Mouse (Mus musculus) midbrain, embryonic 10.5 days (tissue): ENCODE results near the gene Mkrn2. TPM values are rescaled to one million over a fixed set of nuclear protein-coding genes. Genes with fewer than 3 reads are reported as not detected.
A peak's percentile ranks its signal among the peaks of the same experiment; 100 is the strongest.

ENCODE experiments used
- DNase-seq: peaks from one replicate; pipeline ENCODE4 v3.0.0-alpha.2; 2017; ENCODE audit warnings: low spot score
- H3K27ac ChIP-seq: fragments of 300-500 bp; sonication (generic); replicated peaks from 2 replicates; pipeline ENCODE4 v1.5.1; 2016; ENCODE audit warnings: mild to moderate bottlenecking
- H3K27me3 ChIP-seq: fragments of 300-500 bp; sonication (generic); 2 replicates; pipeline ENCODE4 v1.6.1; 2016; ENCODE audit warnings: low read depth, mild to moderate bottlenecking; ENCODE audit not compliant: poor library complexity, severe bottlenecking
- H3K36me3 ChIP-seq: fragments of 300-500 bp; sonication (generic); 2 replicates; pipeline ENCODE4 v1.6.1; 2016; ENCODE audit warnings: mild to moderate bottlenecking, moderate library complexity
- H3K4me1 ChIP-seq: fragments of 300-500 bp; sonication (generic); 2 replicates; pipeline ENCODE4 v1.6.1; 2016
- H3K4me3 ChIP-seq: fragments of 300-500 bp; sonication (generic); 2 replicates; pipeline ENCODE4 v1.5.1; 2016; ENCODE audit warnings: mild to moderate bottlenecking, moderate library complexity
- H3K9me3 ChIP-seq: fragments of 300-500 bp; sonication (generic); replicated peaks from 2 replicates; pipeline ENCODE4 v1.6.1; 2016; ENCODE audit warnings: mild to moderate bottlenecking
- WGBS: fragments of 180-500 bp; shearing (Covaris S2); methylation state at CpG from one replicate; pipeline ENCODE4 v1.1.7; 2016; 5-methylcytosine and 5-hydroxymethylcytosine counted together
- polyA plus RNA-seq: library from polyadenylated mRNA; unstranded; fragments of >200 nt; fragmentation: Nextera tagmentation; extraction: Ambion mirVana; gene quantifications from 2 replicates; pipeline ENCODE4 v1.2.1, GENCODE M21; 2016

Mkrn2 gene
- polyA plus RNA-seq, 1 experiment from 2014 or later = 25.7 TPM

GRCm38 (mm10) chr6:115584176-115584575, 17.5 kb upstream of the Mkrn2 start:
- Histone ChIP-seq H3K9me3 (no peaks in the 10 kb centered on the region), H3K27ac (no peak overlapping the region), H3K4me1 (no peaks in the 10 kb centered on the region), H3K27me3 (no peaks in the 10 kb centered on the region), H3K36me3 (peaks cover 19% of the 10 kb centered on the region), H3K4me3 (no peak overlapping the region)
- DNase-seq = no peak
- WGBS = 89% methylated on average over 3 of the region's 3 CpGs

- no peak overlapping the region for H3K27ac ChIP-seq
- H3K4me1 ChIP-seq = no peaks in the 10 kb centered on the region
- H3K36me3 ChIP-seq = peaks cover 1% of the 10 kb centered on the region; the same call in 1 of the 2 replicates
- H3K4me3 ChIP-seq = no peak overlapping the region
- H3K27me3 ChIP-seq = no peaks in the 10 kb centered on the region
- DNase-seq = no peak
- no peaks in the 10 kb centered on the region for H3K9me3 ChIP-seq
- 92% methylated on average over 10 of the region's 10 CpGs for WGBS
These were observed 15.4 kb upstream of the Mkrn2 start for GRCm38 (mm10) chr6:115586321-115586720.

GRCm38 (mm10) chr6:115591692-115592359, 9.9 kb upstream of the Mkrn2 start:
- DNase-seq = no peak
- Histone ChIP-seq H3K27me3 (no peaks in the 10 kb centered on the region), H3K27ac (no peak overlapping the region), H3K36me3 (no peaks in the 10 kb centered on the region), H3K4me1 (no peaks in the 10 kb centered on the region), H3K4me3 (no peak overlapping the region), H3K9me3 (no peaks in the 10 kb centered on the region)
- WGBS = 87% methylated on average over 19 of the region's 19 CpGs

GRCm38 (mm10) chr6:115592458-115592857, 9.2 kb upstream of the Mkrn2 start, which contains the start of gene Mkrn2os:
Gene Mkrn2os (minus strand): TSS chr6:115592576.
- Histone ChIP-seq H3K4me3 (no peak within 1 kb of the TSS), H3K27me3 (no peaks in the 10 kb centered on the region), H3K9me3 (no peaks in the 10 kb centered on the region), H3K4me1 (no peaks in the 10 kb centered on the region), H3K36me3 (no peaks in the 10 kb centered on the region), H3K27ac (no peak within 1 kb of the TSS)
- no peak for DNase-seq
- WGBS = 73% methylated on average over 5 of the region's 5 CpGs

- Histone ChIP-seq H3K9me3 (no peaks in the 10 kb centered on the region), H3K27ac (no peak overlapping the region), H3K4me1 (no peaks in the 10 kb centered on the region), H3K27me3 (no peaks in the 10 kb centered on the region), H3K4me3 (no peak overlapping the region), H3K36me3 (no peaks in the 10 kb centered on the region)
- 81% methylated on average over 4 of the region's 4 CpGs for WGBS
- no peak for DNase-seq
These were observed 8.4 kb upstream of the Mkrn2 start for GRCm38 (mm10) chr6:115593252-115593651.

- no peaks in the 10 kb centered on the region for H3K4me1 ChIP-seq
- no peaks in the 10 kb centered on the region for H3K36me3 ChIP-seq
- no peak for DNase-seq
- 75% methylated on average over 3 of the region's 3 CpGs for WGBS
- H3K9me3 ChIP-seq = no peaks in the 10 kb centered on the region
- no peaks in the 10 kb centered on the region for H3K27me3 ChIP-seq
- no peak overlapping the region for H3K4me3 ChIP-seq
- H3K27ac ChIP-seq = no peak overlapping the region
These were observed 7.2 kb upstream of the Mkrn2 start for GRCm38 (mm10) chr6:115594463-115594862.

- Histone ChIP-seq H3K9me3 (no peaks in the 10 kb centered on the region), H3K36me3 (no peaks in the 10 kb centered on the region), H3K27ac (no peak overlapping the region), H3K27me3 (no peaks in the 10 kb centered on the region), H3K4me3 (no peak overlapping the region), H3K4me1 (no peaks in the 10 kb centered on the region)
- 65% methylated on average over 3 of the region's 3 CpGs for WGBS
- DNase-seq = no peak
These were observed 6.0 kb upstream of the Mkrn2 start for GRCm38 (mm10) chr6:115595667-115596066.

GRCm38 (mm10) chr6:115601322-115601714, 384 bp upstream of the Mkrn2 start:
- Histone ChIP-seq H3K9me3 (no peaks in the 10 kb centered on the region), H3K36me3 (no peaks in the 10 kb centered on the region; the same call in 1 of the 2 replicates), H3K27me3 (no peaks in the 10 kb centered on the region), H3K4me1 (peaks cover 12% of the 10 kb centered on the region), H3K27ac (peak overlapping the region; percentile 90; the same call in 1 of the 2 replicates), H3K4me3 (peak overlapping the region; percentile 94)
- 67% methylated on average over 4 of the region's 4 CpGs for WGBS
- DNase-seq = no peak

- Histone ChIP-seq H3K27me3 (no peaks in the 10 kb centered on the region), H3K27ac (no peak overlapping the region), H3K4me1 (peaks cover 20% of the 10 kb centered on the region), H3K9me3 (no peaks in the 10 kb centered on the region), H3K36me3 (peaks cover 21% of the 10 kb centered on the region), H3K4me3 (no peak overlapping the region)
- no peak for DNase-seq
- 78% methylated on average over 1 of the region's 1 CpGs for WGBS
These were observed 4.8 kb downstream of the Mkrn2 start for GRCm38 (mm10) chr6:115606461-115606860.

GRCm38 (mm10) chr6:115607429-115607828, 5.7 kb downstream of the Mkrn2 start:
- no peak for DNase-seq
- Histone ChIP-seq H3K27ac (no peak overlapping the region), H3K9me3 (no peaks in the 10 kb centered on the region), H3K27me3 (no peaks in the 10 kb centered on the region), H3K4me3 (no peak overlapping the region), H3K36me3 (peaks cover 31% of the 10 kb centered on the region), H3K4me1 (peaks cover 17% of the 10 kb centered on the region)
- 84% methylated on average over 4 of the region's 4 CpGs for WGBS

GRCm38 (mm10) chr6:115609121-115609520, 7.4 kb downstream of the Mkrn2 start:
- Histone ChIP-seq H3K36me3 (peaks cover 48% of the 10 kb centered on the region), H3K27ac (no peak overlapping the region), H3K27me3 (no peaks in the 10 kb centered on the region), H3K4me1 (peaks cover 8% of the 10 kb centered on the region; the same call in 1 of the 2 replicates), H3K4me3 (no peak overlapping the region), H3K9me3 (no peaks in the 10 kb centered on the region)
- peak; percentile 31 for DNase-seq
- WGBS = 63% methylated on average over 3 of the region's 3 CpGs

- Histone ChIP-seq H3K27me3 (no peaks in the 10 kb centered on the region), H3K4me3 (no peak overlapping the region), H3K36me3 (peaks cover 60% of the 10 kb centered on the region), H3K27ac (no peak overlapping the region), H3K4me1 (peaks cover 8% of the 10 kb centered on the region; the same call in 1 of the 2 replicates), H3K9me3 (no peaks in the 10 kb centered on the region)
- 94% methylated on average over 5 of the region's 5 CpGs for WGBS
- no peak for DNase-seq
These were observed 8.6 kb downstream of the Mkrn2 start for GRCm38 (mm10) chr6:115610301-115610700.

GRCm38 (mm10) chr6:115613793-115614192, 12.1 kb downstream of the Mkrn2 start:
- Histone ChIP-seq H3K36me3 (peaks cover 94% of the 10 kb centered on the region), H3K9me3 (no peaks in the 10 kb centered on the region), H3K4me1 (no peaks in the 10 kb centered on the region), H3K27ac (no peak overlapping the region), H3K27me3 (no peaks in the 10 kb centered on the region), H3K4me3 (no peak overlapping the region)
- DNase-seq = no peak
